In genomic region chr17:37028683-37029120, GRCm38 (mm10) we compare ENCODE assay signal across 9 mouse cellular contexts. TPM values are rescaled to one million over a fixed set of nuclear protein-coding genes. Genes with fewer than 3 reads are reported as not detected.
DNase-seq lines count a peak whose midpoint lies in the region; ATAC-seq and TF ChIP-seq lines count a peak whose summit lies in the region.
"Had no signal": no experiment of that assay in that cellular context is flagged by ENCODE, and none has a peak within 500 bp of the region (broad histone marks: within the 10 kb centered on the region; RNA-seq: fewer than 3 reads in every experiment).

No protein-coding gene starts in this region.

- TF ChIP-seq CTCF in E14TG2a.4 (conservative IDR thresholded peaks at IDR 0.05; ENCODE audit: low read length) = no peak
- TF ChIP-seq CTCF in olfactory bulb, adult 2 months (IDR thresholded peaks at IDR 0.05; ENCODE audit: insufficient read depth, low read depth, low read length) = no peak

- no peaks in the 10 kb centered on the region for H3K27me3 ChIP-seq in E14TG2a.4 (ENCODE audit: insufficient read depth, low read length)
- no peaks in the 10 kb centered on the region for H3K27me3 ChIP-seq in forebrain, embryonic 15.5 days

- peak; percentile 98 for ATAC-seq in forebrain, embryonic 15.5 days (replicated peaks)

- intact Hi-C loops in heart, postnatal 25 days (cut with DNase I) = no loop called here

- peak; percentile 52 for DNase-seq in c-Kit-positive CD71-positive TER-119-positive erythroid progenitor cells, embryonic 14.5 days (ENCODE audit: low spot score)
- peak; percentile 72 for DNase-seq in heart, postnatal 25 days (ENCODE audit: low spot score)
- DNase-seq in layer of hippocampus, adult 18-20 months (ENCODE audit: low spot score in 2 of 2) = peak; percentile 92 to 98
- peak; percentile 88 to 90 for DNase-seq in lung, adult 18-20 months
- DNase-seq in thymus, postnatal 0 days (ENCODE audit: low spot score) = peak; percentile 82

- H3K4me3 ChIP-seq in E14TG2a.4 (replicated peaks; ENCODE audit: low read length) = peak overlapping the region; percentile 72
- peak overlapping the region; percentile 51 for H3K4me3 ChIP-seq in forebrain, embryonic 15.5 days
- H3K4me3 ChIP-seq in olfactory bulb, adult 2 months (ENCODE audit: insufficient read depth, low read depth, low read length) = peak overlapping the region; percentile 97

- TF ChIP-seq POLR2A in olfactory bulb, adult 2 months (IDR thresholded peaks at IDR 0.05; ENCODE audit: insufficient read depth, low read depth, low read length) = peak; percentile 39; the same call in 1 of the 2 replicates

- H3K9ac ChIP-seq in forebrain, embryonic 15.5 days (replicated peaks) = peak overlapping the region; percentile 53

- no peaks in the 10 kb centered on the region for H3K9me3 ChIP-seq in E14TG2a.4 (ENCODE audit: low read length)
- H3K9me3 ChIP-seq in forebrain, embryonic 15.5 days = no peaks in the 10 kb centered on the region

- under 1% methylated on average over 14 of the region's 14 CpGs for WGBS in forebrain, embryonic 15.5 days
- WGBS in olfactory bulb, adult 2 months = 0% methylated on average over 14 of the region's 14 CpGs

- peaks cover 84% of the 10 kb centered on the region for H3K4me1 ChIP-seq in E14TG2a.4 (replicated peaks; ENCODE audit: low read depth, low read length)
- peaks cover 19% of the 10 kb centered on the region for H3K4me1 ChIP-seq in forebrain, embryonic 15.5 days
- peaks cover 5% of the 10 kb centered on the region; the same call in 1 of the 2 replicates for H3K4me1 ChIP-seq in olfactory bulb, adult 2 months (ENCODE audit: control insufficient read depth, insufficient read depth, low read length)

- no peaks in the 10 kb centered on the region for H3K36me3 ChIP-seq in E14TG2a.4 (ENCODE audit: insufficient read depth, low read length)
- H3K36me3 ChIP-seq in forebrain, embryonic 15.5 days = no peaks in the 10 kb centered on the region

- peak overlapping the region; percentile 40 for H3K4me2 ChIP-seq in forebrain, embryonic 15.5 days (replicated peaks)

- H3K27ac ChIP-seq in forebrain, embryonic 15.5 days (replicated peaks) = peak overlapping the region; percentile 99
- peak overlapping the region; percentile 100 for H3K27ac ChIP-seq in olfactory bulb, adult 2 months (ENCODE audit: insufficient read depth, low read depth, low read length)

RNA-seq across cellular contexts. Expression of gene Mog, which starts 5.5 kb away (rescaled TPM):
- 1.9 and 2.4 TPM in 2 replicates for polyA plus RNA-seq in forebrain, embryonic 15.5 days (2015; fragmentation: Nextera tagmentation; extraction: Ambion mirVana)
- not detected for total RNA-seq in heart, postnatal 25 days (2021)
- total RNA-seq in layer of hippocampus, adult 18-20 months (2021) = 10 to 100 TPM; 35.8 to 43.1 TPM
- polyA plus RNA-seq in olfactory bulb, adult 2 months (2012; ENCODE audit: insufficient read depth, insufficient read length, low replicate concordance, missing spikeins) = not detected in 2 replicates
- polyA plus RNA-seq in thymus, postnatal 0 days (2015; fragmentation: Nextera tagmentation; extraction: Ambion mirVana) = not detected in 2 replicates
- polyA plus RNA-seq: large intestine, adult 2 months had no signal

RNA-seq across cellular contexts. Expression of gene Gabbr1, which starts 17.1 kb away (rescaled TPM):
- 50.9 and 53.1 TPM in 2 replicates for polyA plus RNA-seq in forebrain, embryonic 15.5 days (2015; fragmentation: Nextera tagmentation; extraction: Ambion mirVana)
- 1 to 10 TPM; 6.9 to 7.4 TPM for total RNA-seq in heart, postnatal 25 days (2021)
- total RNA-seq in layer of hippocampus, adult 18-20 months (2021) = 100 to 1,000 TPM; 683 to 686 TPM
- 220 and 221 TPM in 2 replicates for polyA plus RNA-seq in olfactory bulb, adult 2 months (2012; ENCODE audit: insufficient read depth, insufficient read length, low replicate concordance, missing spikeins)
- 2.4 and 6.8 TPM in 2 replicates for polyA plus RNA-seq in thymus, postnatal 0 days (2015; fragmentation: Nextera tagmentation; extraction: Ambion mirVana)

RNA-seq across cellular contexts. Expression of gene Zfp57, which starts 27.7 kb away (rescaled TPM):
- 329 and 340 TPM in 2 replicates for polyA plus RNA-seq in forebrain, embryonic 15.5 days (2015; fragmentation: Nextera tagmentation; extraction: Ambion mirVana)
- total RNA-seq in heart, postnatal 25 days (2021) = 1 to 10 TPM; 1.6 to 2.9 TPM
- total RNA-seq in layer of hippocampus, adult 18-20 months (2021) = 1 to 10 TPM; 8.1 to 8.7 TPM
- not detected in 2 replicates for polyA plus RNA-seq in olfactory bulb, adult 2 months (2012; ENCODE audit: insufficient read depth, insufficient read length, low replicate concordance, missing spikeins)
- 3.4 and 3.9 TPM in 2 replicates for polyA plus RNA-seq in thymus, postnatal 0 days (2015; fragmentation: Nextera tagmentation; extraction: Ambion mirVana)

RNA-seq across cellular contexts. Expression of gene H2-M5, which starts 39.4 kb away (rescaled TPM):
- 2.0 TPM in 2 replicates for polyA plus RNA-seq in forebrain, embryonic 15.5 days (2015; fragmentation: Nextera tagmentation; extraction: Ambion mirVana)
- total RNA-seq in heart, postnatal 25 days (2021) = not detected
- total RNA-seq in layer of hippocampus, adult 18-20 months (2021) = under 1 TPM; 0.87 to 0.96 TPM
- not detected in 2 replicates for polyA plus RNA-seq in olfactory bulb, adult 2 months (2012; ENCODE audit: insufficient read depth, insufficient read length, low replicate concordance, missing spikeins)
- 0.09 and 0.10 TPM in 2 replicates for polyA plus RNA-seq in thymus, postnatal 0 days (2015; fragmentation: Nextera tagmentation; extraction: Ambion mirVana)
- polyA plus RNA-seq: large intestine, adult 2 months had no signal

RNA-seq across cellular contexts. Expression of gene 2410137M14Rik, which starts 47.7 kb away (rescaled TPM):
- polyA plus RNA-seq in forebrain, embryonic 15.5 days (2015; fragmentation: Nextera tagmentation; extraction: Ambion mirVana) = 0.37 TPM in 1 of 2 replicates, not detected in the other
- total RNA-seq in heart, postnatal 25 days (2021) = under 1 TPM; 0.49 to 0.61 TPM
- total RNA-seq in layer of hippocampus, adult 18-20 months (2021) = not detected
- polyA plus RNA-seq in olfactory bulb, adult 2 months (2012; ENCODE audit: insufficient read depth, insufficient read length, low replicate concordance, missing spikeins) = not detected in 2 replicates
- not detected in 2 replicates for polyA plus RNA-seq in thymus, postnatal 0 days (2015; fragmentation: Nextera tagmentation; extraction: Ambion mirVana)
- polyA plus RNA-seq: large intestine, adult 2 months had no signal

Comparison
In these comparisons a context has a peak if more than half of its experiments do, and no peak if none do; other contexts are left out.
1. Peak in every context shown above with its lines: DNase-seq, ATAC-seq, H3K4me3 ChIP-seq and H3K27ac ChIP-seq.
2. RNA of gene Zfp57, which starts 27.7 kb away (polyA plus RNA-seq): 329 to 340 TPM in forebrain, embryonic 15.5 days; 3.4 to 3.9 TPM in thymus, postnatal 0 days and not detected in olfactory bulb, adult 2 months; every median in the first group is over 10 times any median in the second.